Mouse (Mus musculus) brain, embryonic 18.5 days (tissue): ENCODE measurements at regions not wholly inside any gene's neighbourhood (a gene's known extent, or its start where the extent isn't known, plus 50 kb on each side); places are given as distances from the start of the nearest gene placed in this dataset.
"Not testable (repeated sequence)": the region's sequence is repeated elsewhere in the genome, so short reads cannot be mapped to it uniquely, and the experiment has no call there.

ENCODE experiments used
- DNase-seq: peaks from one replicate; pipeline ENCODE4 v3.0.0-alpha.2; 2012; ENCODE audit warnings: low read depth, low spot score

- no peak for DNase-seq
Measured at GRCm38 (mm10) chr7:39727935-39728557, 210.5 kb downstream of the Zfp619 start.

- no peak for DNase-seq
Measured at GRCm38 (mm10) chr7:39728930-39729329, 211.4 kb downstream of the Zfp619 start.

GRCm38 (mm10) chr7:39729723-39730122 lies 212.2 kb downstream of the Zfp619 start:
- no peak for DNase-seq

- DNase-seq, result no peak
Measured at GRCm38 (mm10) chr7:39732790-39733189, 215.2 kb downstream of the Zfp619 start.

GRCm38 (mm10) chr7:39748395-39748794 lies 230.8 kb downstream of the Zfp619 start:
- DNase-seq, result not testable (repeated sequence)

GRCm38 (mm10) chr7:39750448-39750847 lies 232.9 kb downstream of the Zfp619 start:
- DNase-seq, result no peak

GRCm38 (mm10) chr7:39764366-39764765 lies 246.8 kb downstream of the Zfp619 start:
- DNase-seq, result no peak

- DNase-seq, result no peak
Measured at GRCm38 (mm10) chr7:39765094-39765493, 247.5 kb downstream of the Zfp619 start.

GRCm38 (mm10) chr7:39773291-39773690 lies 255.7 kb downstream of the Zfp619 start:
- no peak for DNase-seq

GRCm38 (mm10) chr7:39789321-39789720 lies 271.8 kb downstream of the Zfp619 start:
- DNase-seq, result no peak

- DNase-seq, result no peak
Measured at GRCm38 (mm10) chr7:39789880-39790279, 272.3 kb downstream of the Zfp619 start.

- no peak for DNase-seq
Measured at GRCm38 (mm10) chr7:39794751-39795150, 277.2 kb downstream of the Zfp619 start.

- no peak for DNase-seq
Measured at GRCm38 (mm10) chr7:39804276-39804675, 286.7 kb downstream of the Zfp619 start.

- DNase-seq, result no peak
Measured at GRCm38 (mm10) chr7:39818036-39818435, 300.5 kb downstream of the Zfp619 start.

- DNase-seq, result no peak
Measured at GRCm38 (mm10) chr7:39822550-39823178, 305.1 kb downstream of the Zfp619 start.

- DNase-seq, result no peak
Measured at GRCm38 (mm10) chr7:39828378-39828777, 310.8 kb downstream of the Zfp619 start.

GRCm38 (mm10) chr7:39830831-39831230 lies 313.3 kb downstream of the Zfp619 start:
- no peak for DNase-seq

- DNase-seq, result no peak
Measured at GRCm38 (mm10) chr7:39841988-39842387, 324.4 kb downstream of the Zfp619 start.

- peak; percentile 40 for DNase-seq
Measured at GRCm38 (mm10) chr7:39847914-39848782, 330.6 kb downstream of the Zfp619 start.

- no peak for DNase-seq
Measured at GRCm38 (mm10) chr7:39857301-39857700, 339.7 kb downstream of the Zfp619 start.

GRCm38 (mm10) chr7:39862835-39863234 lies 345.3 kb downstream of the Zfp619 start:
- no peak for DNase-seq

- no peak for DNase-seq
Measured at GRCm38 (mm10) chr7:39864130-39864529, 346.6 kb downstream of the Zfp619 start.
